In genomic region chr16:5085196-5085595, GRCm38 (mm10) we compare ENCODE assay signal across 17 mouse cellular contexts. TPM values are rescaled to one million over a fixed set of nuclear protein-coding genes. Genes with fewer than 3 reads are reported as not detected.
"Had no signal": no experiment of that assay in that cellular context is flagged by ENCODE, and none has a peak within 500 bp of the region (broad histone marks: within the 10 kb centered on the region; RNA-seq: fewer than 3 reads in every experiment).

No protein-coding gene starts in this region.

- ATAC-seq: hindbrain, postnatal 0 days; intestine, embryonic 16.5 days; liver, embryonic 12.5 days had no signal

- DNase-seq: gastrocnemius, adult 2 months; gastrocnemius, postnatal 10 days; gastrocnemius, postnatal 25 days; heart, adult 2 months; heart, postnatal 4 days; kidney, adult 11 months; kidney, adult 2 months; kidney, adult 9 months; kidney, postnatal 14 days; kidney, postnatal 36 days; layer of hippocampus, adult 9-11 months; layer of hippocampus, postnatal 36 days; left cerebral cortex, postnatal 4 days had no signal

RNA-seq across cellular contexts. Expression of gene Ppl, which starts 47.0 kb away (rescaled TPM):
- total RNA-seq: granulocyte monocyte progenitor cell, adult 5-6 weeks had no signal
